Mouse (Mus musculus) 3134 (cell line): ENCODE results near the gene Pex5.

ENCODE experiments used
- DNase-seq: peaks from one replicate; pipeline ENCODE4 v3.0.0-alpha.2; 2011; ENCODE audit warnings: low spot score; ENCODE audit not compliant: insufficient read length; ENCODE audit errors: extremely low read depth

Pex5 gene

GRCm38 (mm10) chr6:124373584-124374206 is 41.2 kb downstream of the Pex5 start:
- DNase-seq: no peak

DNA sequence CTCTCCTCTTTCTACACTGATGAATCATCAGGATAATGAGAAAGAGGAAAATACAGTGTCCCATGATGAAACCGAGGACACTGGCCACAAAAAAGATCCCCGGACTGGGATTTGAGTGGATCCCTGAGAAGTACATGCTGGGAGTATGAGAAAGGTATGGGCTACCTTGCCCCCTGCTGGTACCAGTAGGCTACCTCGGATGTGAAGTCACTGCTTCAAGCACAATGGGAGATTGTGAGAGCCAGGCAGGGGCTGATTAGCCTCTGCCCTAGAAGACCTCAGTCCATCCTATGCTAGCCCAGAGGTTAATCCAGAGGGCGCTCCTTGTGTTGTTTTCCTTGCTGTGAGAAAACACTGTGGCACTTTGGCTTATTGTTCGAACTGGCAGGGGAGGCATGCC is 50.5 kb downstream of the Pex5 start:
- DNase-seq: no peak

GRCm38 (mm10) chr6:124360549-124360948 is 54.3 kb downstream of the Pex5 start:
- peak; percentile 10 for DNase-seq

DNA sequence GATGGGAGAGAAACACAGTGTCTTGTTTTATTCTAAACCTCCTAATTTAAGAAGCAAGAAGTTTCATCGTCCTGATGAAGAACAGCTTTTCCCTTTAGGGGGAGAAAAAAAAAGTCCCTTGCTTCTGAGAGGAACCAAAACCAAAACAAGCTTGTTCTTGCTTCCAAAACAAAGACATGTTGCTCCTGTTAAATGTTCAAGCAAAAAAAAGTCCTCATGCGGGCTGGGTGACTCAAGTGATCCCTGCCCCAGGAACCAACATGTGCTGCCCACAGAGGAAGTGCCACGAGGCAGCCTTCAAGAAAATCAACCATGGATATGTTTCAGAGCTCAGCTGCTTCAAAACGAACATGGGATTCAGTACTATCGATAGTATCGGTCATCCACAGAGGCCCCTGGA is 55.9 kb downstream of the Pex5 start:
- no peak for DNase-seq

DNA sequence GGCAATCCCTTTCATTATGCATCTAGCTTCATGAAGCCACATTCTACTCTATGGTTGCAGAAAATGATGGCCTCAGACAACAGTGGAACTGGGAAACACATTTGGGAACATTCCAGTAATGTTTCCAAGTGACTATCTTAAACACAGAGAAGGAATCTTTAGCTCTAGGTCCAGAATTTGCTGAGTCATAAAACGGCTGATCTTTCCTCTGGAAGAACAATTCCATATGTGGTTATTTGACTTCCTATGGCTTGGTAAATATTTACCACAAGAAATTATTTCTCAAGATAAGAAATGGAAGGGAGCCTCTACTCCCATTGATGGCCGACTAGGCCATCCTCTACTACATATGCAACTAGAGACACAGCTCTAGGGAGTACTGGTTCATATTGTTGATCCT is 61.6 kb downstream of the Pex5 start:
- DNase-seq: no peak
